Mouse (Mus musculus) embryonic facial prominence, embryonic 12.5 days (tissue): ENCODE results near the gene Rps12-ps3. TPM values are rescaled to one million over a fixed set of nuclear protein-coding genes. Genes with fewer than 3 reads are reported as not detected.

Experiments used
- ATAC-seq: fragments of 200-750 bp; cut with Nextera tagmentation; 2 replicates; pipeline ENCODE4 v1.8.0; 2017; ENCODE audit not compliant: insufficient number of reproducible peaks, insufficient read depth, low FRiP score, low TSS enrichment
- H3K27ac ChIP-seq: fragments of 300-500 bp; sonication (generic); 2 replicates; pipeline ENCODE4 v1.5.1; 2016; ENCODE audit warnings: mild to moderate bottlenecking
- H3K27me3 ChIP-seq: fragments of 300-500 bp; sonication (generic); 2 replicates; pipeline ENCODE4 v1.6.1; 2016; ENCODE audit warnings: mild to moderate bottlenecking, moderate library complexity
- H3K36me3 ChIP-seq: fragments of 300-500 bp; sonication (generic); 2 replicates; pipeline ENCODE4 v1.6.1; 2016; ENCODE audit warnings: mild to moderate bottlenecking
- H3K4me1 ChIP-seq: fragments of 300-500 bp; sonication (generic); 2 replicates; pipeline ENCODE4 v1.6.1; 2016
- H3K4me2 ChIP-seq: fragments of 300-500 bp; sonication (generic); replicated peaks from 2 replicates; pipeline ENCODE4 v1.6.1; 2016; ENCODE audit warnings: mild to moderate bottlenecking, moderate library complexity
- H3K4me3 ChIP-seq: fragments of 300-500 bp; sonication (generic); 2 replicates; pipeline ENCODE4 v1.5.1; 2016; ENCODE audit warnings: mild to moderate bottlenecking
- H3K9ac ChIP-seq: fragments of 300-500 bp; sonication (generic); 2 replicates; pipeline ENCODE4 v1.6.1; 2016; ENCODE audit warnings: mild to moderate bottlenecking, moderate library complexity
- H3K9me3 ChIP-seq: fragments of 300-500 bp; sonication (generic); 2 replicates; pipeline ENCODE4 v1.6.1; 2016; ENCODE audit warnings: mild to moderate bottlenecking, moderate library complexity
- WGBS: fragments of 180-500 bp; shearing (Covaris S2); methylation state at CpG from one replicate; pipeline ENCODE4 v1.1.7; 2016; 5-methylcytosine and 5-hydroxymethylcytosine counted together
- polyA plus RNA-seq: library from polyadenylated mRNA; unstranded; fragments of >200 nt; fragmentation: Nextera tagmentation; extraction: Ambion mirVana; gene quantifications from 2 replicates; pipeline ENCODE4 v1.2.1, GENCODE M21; 2016

Rps12-ps3 gene
- polyA plus RNA-seq, 1 experiment from 2014 or later: 5.6 TPM

GRCm38 (mm10) chr19:59337872-59338681 lies 16.0 kb downstream of the Rps12-ps3 start:
- Histone ChIP-seq H3K36me3 (no peaks in the 10 kb centered on the region), H3K4me2 (no peak overlapping the region), H3K4me3 (no peak overlapping the region), H3K9ac (no peak overlapping the region), H3K27ac (no peak overlapping the region), H3K9me3 (no peaks in the 10 kb centered on the region), H3K4me1 (peaks cover 3% of the 10 kb centered on the region), H3K27me3 (no peaks in the 10 kb centered on the region)
- ATAC-seq: no peak
- 89% methylated on average over 3 of the region's 3 CpGs for WGBS

- peaks cover 14% of the 10 kb centered on the region for H3K4me1 ChIP-seq
- no peak overlapping the region for H3K4me2 ChIP-seq
- H3K9me3 ChIP-seq: no peaks in the 10 kb centered on the region
- 81% methylated on average over 3 of the region's 3 CpGs for WGBS
- H3K4me3 ChIP-seq: no peak overlapping the region
- no peak for ATAC-seq
- no peak overlapping the region for H3K27ac ChIP-seq
- H3K36me3 ChIP-seq: no peaks in the 10 kb centered on the region
- H3K27me3 ChIP-seq: no peaks in the 10 kb centered on the region
- H3K9ac ChIP-seq: no peak overlapping the region
Observed at GRCm38 (mm10) chr19:59339908-59340307, 17.8 kb downstream of the Rps12-ps3 start.

- no peak for ATAC-seq
- Histone ChIP-seq H3K4me2 (peak overlapping the region; percentile 83), H3K36me3 (no peaks in the 10 kb centered on the region), H3K27ac (no peak overlapping the region), H3K9me3 (no peaks in the 10 kb centered on the region), H3K9ac (peak overlapping the region; percentile 95; the same call in 1 of the 2 replicates), H3K27me3 (no peaks in the 10 kb centered on the region), H3K4me1 (peaks cover 14% of the 10 kb centered on the region), H3K4me3 (peak overlapping the region; percentile 95)
- 34% methylated on average over 2 of the region's 2 CpGs for WGBS
Observed at GRCm38 (mm10) chr19:59342964-59343363, 20.9 kb downstream of the Rps12-ps3 start.

- peak overlapping the region; percentile 83 for H3K4me2 ChIP-seq
- no peak; the same call in 1 of the 2 replicates for ATAC-seq
- H3K36me3 ChIP-seq: no peaks in the 10 kb centered on the region
- H3K27me3 ChIP-seq: no peaks in the 10 kb centered on the region
- H3K4me3 ChIP-seq: peak overlapping the region; percentile 95
- peaks cover 14% of the 10 kb centered on the region for H3K4me1 ChIP-seq
- under 1% methylated on average over 14 of the region's 14 CpGs for WGBS
- no peak overlapping the region for H3K27ac ChIP-seq
- no peaks in the 10 kb centered on the region for H3K9me3 ChIP-seq
- peak overlapping the region; percentile 95 for H3K9ac ChIP-seq
Observed at GRCm38 (mm10) chr19:59344304-59344711, 22.2 kb downstream of the Rps12-ps3 start.

- H3K9me3 ChIP-seq: no peaks in the 10 kb centered on the region
- H3K4me1 ChIP-seq: peaks cover 14% of the 10 kb centered on the region
- H3K27ac ChIP-seq: peak overlapping the region; percentile 91
- peak; percentile 56 for ATAC-seq
- H3K4me2 ChIP-seq: peak overlapping the region; percentile 83
- WGBS: under 1% methylated on average over 65 of the region's 70 CpGs
- no peaks in the 10 kb centered on the region for H3K27me3 ChIP-seq
- H3K36me3 ChIP-seq: no peaks in the 10 kb centered on the region
- H3K4me3 ChIP-seq: peak overlapping the region; percentile 95
- peak overlapping the region; percentile 95 for H3K9ac ChIP-seq
Observed at GRCm38 (mm10) chr19:59345081-59345657, 23.1 kb downstream of the Rps12-ps3 start.

- Histone ChIP-seq H3K9me3 (no peaks in the 10 kb centered on the region), H3K27ac (peak within 1 kb of the TSS; percentile 91), H3K9ac (peak within 1 kb of the TSS; percentile 95), H3K4me1 (peaks cover 14% of the 10 kb centered on the region), H3K4me3 (peak within 1 kb of the TSS; percentile 95), H3K27me3 (no peaks in the 10 kb centered on the region), H3K4me2 (peak within 1 kb of the TSS; percentile 83), H3K36me3 (no peaks in the 10 kb centered on the region)
- ATAC-seq: peak; percentile 89
- WGBS: under 1% methylated on average over 82 of the region's 91 CpGs
Observed at GRCm38 (mm10) chr19:59345658-59346283, 23.7 kb downstream of the Rps12-ps3 start, which contains the start of gene Pdzd8. TSS of gene Pdzd8 (minus strand) at chr19:59345780.

- H3K4me3 ChIP-seq: peak overlapping the region; percentile 95
- H3K4me1 ChIP-seq: peaks cover 14% of the 10 kb centered on the region
- peak overlapping the region; percentile 83 for H3K4me2 ChIP-seq
- no peaks in the 10 kb centered on the region for H3K9me3 ChIP-seq
- peak overlapping the region; percentile 95 for H3K9ac ChIP-seq
- H3K36me3 ChIP-seq: no peaks in the 10 kb centered on the region
- H3K27ac ChIP-seq: peak overlapping the region; percentile 91
- no peaks in the 10 kb centered on the region for H3K27me3 ChIP-seq
- 4% methylated on average over 11 of the region's 11 CpGs for WGBS
- no peak for ATAC-seq
Observed at GRCm38 (mm10) chr19:59346325-59346724, 24.2 kb downstream of the Rps12-ps3 start.

- Histone ChIP-seq H3K27me3 (no peaks in the 10 kb centered on the region), H3K4me2 (no peak overlapping the region), H3K27ac (no peak overlapping the region), H3K9me3 (no peaks in the 10 kb centered on the region), H3K4me1 (no peaks in the 10 kb centered on the region), H3K36me3 (no peaks in the 10 kb centered on the region), H3K4me3 (no peak overlapping the region), H3K9ac (no peak overlapping the region)
- no peak for ATAC-seq
- 78% methylated on average over 6 of the region's 6 CpGs for WGBS
Observed at GRCm38 (mm10) chr19:59349329-59349960, 27.4 kb downstream of the Rps12-ps3 start.

- Histone ChIP-seq H3K27ac (no peak overlapping the region), H3K9ac (no peak overlapping the region), H3K4me2 (no peak overlapping the region), H3K4me3 (no peak overlapping the region), H3K27me3 (no peaks in the 10 kb centered on the region), H3K36me3 (no peaks in the 10 kb centered on the region), H3K4me1 (no peaks in the 10 kb centered on the region), H3K9me3 (no peaks in the 10 kb centered on the region)
- no peak for ATAC-seq
- 74% methylated on average over 7 of the region's 7 CpGs for WGBS
Observed at GRCm38 (mm10) chr19:59350273-59350903, 28.3 kb downstream of the Rps12-ps3 start.

GRCm38 (mm10) chr19:59351151-59351889 lies 29.2 kb downstream of the Rps12-ps3 start:
- no peaks in the 10 kb centered on the region for H3K4me1 ChIP-seq
- 62% methylated on average over 15 of the region's 15 CpGs for WGBS
- H3K9me3 ChIP-seq: no peaks in the 10 kb centered on the region
- H3K4me2 ChIP-seq: no peak overlapping the region
- ATAC-seq: no peak
- no peak overlapping the region for H3K27ac ChIP-seq
- H3K27me3 ChIP-seq: no peaks in the 10 kb centered on the region
- no peak overlapping the region for H3K9ac ChIP-seq
- no peaks in the 10 kb centered on the region for H3K36me3 ChIP-seq
- no peak overlapping the region for H3K4me3 ChIP-seq
